Mouse (Mus musculus) c-Kit-negative CD71-positive TER-119-positive erythroid progenitor cells, embryonic 14.5 days (primary cell): ENCODE results near the gene Hfe2.

Experiments
- DNase-seq: peaks from one replicate; pipeline ENCODE4 v3.0.0-alpha.2; 2013; ENCODE audit warnings: low read depth, low spot score

Hfe2 gene

DNA sequence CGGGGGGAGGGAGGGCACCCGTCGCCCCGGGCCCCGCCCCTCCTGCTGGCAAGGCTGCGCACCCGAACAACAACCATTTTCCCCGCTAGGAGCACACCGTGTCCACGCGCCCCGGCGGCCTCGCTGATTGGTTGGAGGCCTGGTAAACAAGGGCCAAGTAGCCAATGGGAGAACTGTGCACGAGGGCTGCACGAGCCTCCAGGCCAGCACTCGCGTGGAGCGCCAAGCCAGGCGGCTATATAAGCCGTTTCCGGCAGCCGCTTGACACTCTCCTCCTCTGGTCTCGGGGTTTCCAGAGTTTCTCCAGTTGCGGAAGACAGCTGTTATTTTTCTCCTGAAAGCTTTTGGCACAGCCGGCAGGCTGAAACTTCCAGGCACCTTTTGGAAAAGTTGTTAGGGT lies 32.7 kb downstream of the Hfe2 start, which contains the start of gene Txnip:
TSS of gene Txnip (plus strand) at position 264 of the 400 bp plus-strand sequence.
- peak; percentile 98 for DNase-seq

- DNase-seq, result peak; percentile 36
Observed at GRCm38 (mm10) chr3:96558159-96558558, 33.2 kb downstream of the Hfe2 start.

DNA sequence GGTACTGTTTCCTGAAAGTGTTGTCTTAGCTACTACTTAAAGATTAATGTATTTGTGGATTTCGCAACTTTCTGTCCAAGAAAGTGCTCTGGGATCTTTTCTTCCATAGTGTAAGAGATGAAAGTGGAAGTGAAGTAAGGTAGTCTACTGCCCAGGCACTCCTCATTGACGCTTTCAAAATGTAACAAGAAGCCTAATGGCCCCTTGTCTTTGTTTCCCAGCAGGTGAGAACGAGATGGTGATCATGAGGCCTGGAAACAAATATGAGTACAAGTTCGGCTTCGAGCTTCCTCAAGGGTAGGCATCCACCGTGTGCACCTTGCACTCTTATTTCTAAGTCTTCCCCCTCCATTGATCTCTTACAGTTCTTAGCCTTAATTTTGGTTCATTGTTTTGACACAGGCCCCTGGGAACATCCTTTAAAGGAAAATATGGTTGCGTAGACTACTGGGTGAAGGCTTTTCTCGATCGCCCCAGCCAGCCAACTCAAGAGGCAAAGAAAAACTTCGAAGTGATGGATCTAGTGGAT lies 33.8 kb downstream of the Hfe2 start:
- DNase-seq, result no peak

- DNase-seq, result no peak
Observed at GRCm38 (mm10) chr3:96559398-96559910, 34.5 kb downstream of the Hfe2 start.

GRCm38 (mm10) chr3:96559911-96560850 lies 35.2 kb downstream of the Hfe2 start:
- no peak for DNase-seq

- no peak for DNase-seq
Observed at GRCm38 (mm10) chr3:96560881-96561668, 36.1 kb downstream of the Hfe2 start.

DNA sequence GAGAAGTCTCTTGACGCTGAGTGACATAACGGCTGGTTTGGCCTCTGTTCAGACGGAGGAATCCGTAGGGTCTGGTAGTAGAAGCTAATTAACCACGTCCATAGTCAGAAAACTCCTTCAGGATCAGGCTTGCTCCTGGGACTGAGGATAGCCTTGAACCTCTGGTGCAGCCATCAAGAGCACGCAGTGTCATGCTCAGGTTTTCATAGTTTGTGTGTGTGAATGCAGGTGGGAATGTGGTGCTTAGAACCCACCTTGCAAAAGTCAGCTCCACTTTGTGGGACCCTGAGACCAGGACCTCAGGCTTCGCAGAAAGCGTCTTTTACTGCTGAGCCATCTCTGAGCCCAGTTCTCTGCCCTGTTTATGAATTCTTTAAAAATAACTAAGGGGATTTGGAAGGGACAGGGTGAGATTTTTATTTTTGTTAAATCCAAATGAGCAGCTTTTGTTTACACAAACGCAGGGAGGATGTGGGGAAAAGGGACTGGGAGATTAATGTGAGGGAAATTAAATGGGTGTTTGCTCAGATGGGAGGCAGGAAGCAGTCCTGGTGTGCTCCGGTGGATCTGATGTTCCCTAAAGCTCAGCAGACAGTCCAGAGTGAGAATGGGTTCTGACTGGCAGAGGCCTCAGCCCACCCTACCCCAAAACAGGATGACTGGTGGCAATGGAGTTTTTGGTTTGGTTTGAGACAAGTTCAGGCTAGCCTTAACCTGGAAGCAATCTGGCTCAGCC lies 37.1 kb downstream of the Hfe2 start:
- no peak for DNase-seq

- no peak for DNase-seq
Observed at GRCm38 (mm10) chr3:96563267-96563666, 38.3 kb downstream of the Hfe2 start.

GRCm38 (mm10) chr3:96563911-96564632 lies 39.1 kb downstream of the Hfe2 start:
- DNase-seq, result no peak

- no peak for DNase-seq
Observed at GRCm38 (mm10) chr3:96564633-96565032, 39.7 kb downstream of the Hfe2 start.

GRCm38 (mm10) chr3:96565105-96565504 lies 40.1 kb downstream of the Hfe2 start:
- DNase-seq, result no peak

DNA sequence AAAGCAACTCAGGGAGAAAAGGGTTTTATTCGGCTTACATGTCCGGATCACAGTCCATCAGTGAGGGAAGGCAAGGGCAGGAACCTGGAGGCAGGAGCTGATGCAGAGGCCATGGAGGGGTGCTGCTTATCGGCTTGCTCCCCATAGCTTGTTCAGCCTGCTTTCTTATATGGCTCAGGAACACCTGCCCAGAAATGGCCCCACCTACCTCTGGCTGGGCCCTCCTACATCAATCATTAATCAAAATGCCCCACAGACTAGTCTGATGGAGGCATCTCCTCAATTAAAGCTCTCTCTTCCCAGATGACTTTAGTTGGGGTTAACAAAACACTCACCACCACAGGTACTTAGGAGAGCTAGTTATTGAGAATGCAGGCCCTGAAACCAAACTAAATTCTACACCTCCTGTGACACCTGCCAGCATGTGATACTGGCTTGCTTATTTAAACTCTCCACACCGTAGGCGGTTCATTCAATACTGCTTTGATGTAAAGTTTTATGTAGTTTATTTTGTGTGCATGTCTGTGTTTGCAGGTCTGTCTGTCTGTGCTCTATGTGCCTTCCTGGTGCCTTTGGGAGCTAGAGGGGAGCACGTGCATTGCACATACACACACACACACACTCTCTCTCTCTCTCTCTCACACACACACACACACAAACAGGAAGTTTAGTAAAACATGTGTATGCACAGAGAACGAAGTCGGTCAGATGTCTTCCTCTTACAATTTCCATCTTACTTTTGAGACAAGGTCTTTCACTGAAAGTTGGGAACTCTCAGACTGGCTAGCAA lies 41.9 kb downstream of the Hfe2 start:
- DNase-seq, result no peak

DNA sequence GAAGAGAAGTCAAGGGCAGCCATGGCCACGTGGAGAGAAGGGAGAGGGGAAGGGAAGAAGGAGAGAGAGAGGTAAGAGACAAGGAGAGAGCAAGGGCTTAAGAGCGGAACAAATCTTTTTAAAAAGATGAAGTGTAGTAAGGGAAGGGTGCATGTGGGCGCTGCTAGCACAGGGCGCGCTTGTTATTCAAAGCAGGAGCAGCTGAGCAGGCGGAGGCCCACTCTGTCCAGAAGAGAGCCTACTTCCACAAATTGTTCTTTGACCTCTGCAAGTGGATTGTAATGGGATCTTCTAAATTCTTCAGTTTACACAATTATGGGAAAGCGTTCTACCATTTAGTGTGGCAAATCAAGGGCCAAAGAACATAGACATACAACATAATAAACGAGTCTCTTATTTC lies 43.6 kb downstream of the Hfe2 start:
- DNase-seq, result no peak

DNA sequence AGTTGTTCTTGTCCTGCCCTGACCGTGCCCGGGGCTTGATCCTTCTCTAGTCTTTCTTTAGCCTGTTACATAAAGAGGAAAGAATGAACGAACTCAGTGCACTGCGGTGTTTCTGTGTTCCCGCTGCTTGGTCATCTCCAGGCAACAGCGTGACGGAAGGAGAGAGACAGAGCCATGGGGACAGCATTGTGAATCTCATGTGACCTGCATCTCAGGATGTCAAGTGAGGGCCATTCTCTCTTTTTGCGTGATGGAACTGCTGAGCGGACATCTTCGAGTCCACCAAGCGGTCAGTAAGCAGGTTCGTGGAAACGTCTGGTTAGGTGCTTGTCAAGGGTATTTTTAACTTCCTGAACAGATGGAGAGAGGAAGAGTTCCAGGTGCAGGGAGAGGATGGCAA lies 44.5 kb downstream of the Hfe2 start:
- DNase-seq, result no peak

DNA sequence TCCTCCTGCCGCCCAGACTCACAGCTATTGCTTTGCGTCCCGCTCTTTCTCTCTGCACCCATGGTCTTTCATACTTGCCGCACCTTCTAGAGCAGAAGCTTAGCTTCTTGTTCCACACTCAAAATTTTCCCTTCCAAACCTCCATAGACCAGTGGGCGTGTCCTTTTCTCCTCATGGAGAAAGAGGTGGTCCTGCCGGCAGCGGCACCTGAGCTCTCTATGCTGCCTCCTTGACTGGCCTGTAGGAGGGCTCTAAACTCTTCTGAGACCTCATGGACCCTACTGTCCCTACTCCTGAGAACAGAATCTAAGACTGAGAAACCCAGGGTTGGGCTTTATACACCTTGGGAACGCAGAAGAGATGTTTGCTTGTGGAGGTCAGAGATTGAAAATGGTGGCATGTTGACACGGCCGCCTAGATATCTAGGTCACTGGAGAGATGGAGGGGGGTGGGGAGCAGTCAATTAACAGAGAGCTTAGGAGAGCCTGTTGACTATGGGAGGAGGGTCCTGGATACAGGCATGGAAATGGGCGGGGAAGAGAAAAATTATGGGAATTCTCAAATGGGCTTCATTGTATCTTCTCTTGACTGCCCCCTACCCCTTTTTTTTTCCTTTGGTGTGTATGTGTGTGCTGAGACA lies 45.1 kb downstream of the Hfe2 start:
- DNase-seq, result no peak

- DNase-seq, result no peak
Observed at GRCm38 (mm10) chr3:96570643-96571042, 45.7 kb downstream of the Hfe2 start.

DNA sequence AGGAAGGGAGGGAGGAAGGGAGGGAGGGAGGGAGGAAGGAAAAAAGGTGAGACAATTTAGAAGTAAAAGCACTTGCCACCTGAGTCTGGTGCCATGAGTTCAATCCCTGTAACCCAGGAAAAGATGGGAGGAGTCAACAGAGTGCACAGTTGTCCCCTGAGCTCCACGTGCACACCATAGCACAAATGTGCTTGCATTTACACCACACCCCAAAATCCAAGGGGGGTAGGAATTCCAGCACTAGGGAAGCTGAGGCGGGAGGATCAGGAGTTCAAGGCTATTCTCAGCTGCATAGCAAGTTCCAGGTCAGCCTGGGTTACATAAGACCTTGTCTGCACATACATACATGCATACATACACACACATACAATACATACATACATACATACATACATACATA lies 46.4 kb downstream of the Hfe2 start:
- no peak for DNase-seq

GRCm38 (mm10) chr3:96571896-96572698 lies 47.1 kb downstream of the Hfe2 start:
- DNase-seq, result no peak
